Mouse (Mus musculus): ENCODE results near the gene Surf1.

Gene Surf1

DNA sequence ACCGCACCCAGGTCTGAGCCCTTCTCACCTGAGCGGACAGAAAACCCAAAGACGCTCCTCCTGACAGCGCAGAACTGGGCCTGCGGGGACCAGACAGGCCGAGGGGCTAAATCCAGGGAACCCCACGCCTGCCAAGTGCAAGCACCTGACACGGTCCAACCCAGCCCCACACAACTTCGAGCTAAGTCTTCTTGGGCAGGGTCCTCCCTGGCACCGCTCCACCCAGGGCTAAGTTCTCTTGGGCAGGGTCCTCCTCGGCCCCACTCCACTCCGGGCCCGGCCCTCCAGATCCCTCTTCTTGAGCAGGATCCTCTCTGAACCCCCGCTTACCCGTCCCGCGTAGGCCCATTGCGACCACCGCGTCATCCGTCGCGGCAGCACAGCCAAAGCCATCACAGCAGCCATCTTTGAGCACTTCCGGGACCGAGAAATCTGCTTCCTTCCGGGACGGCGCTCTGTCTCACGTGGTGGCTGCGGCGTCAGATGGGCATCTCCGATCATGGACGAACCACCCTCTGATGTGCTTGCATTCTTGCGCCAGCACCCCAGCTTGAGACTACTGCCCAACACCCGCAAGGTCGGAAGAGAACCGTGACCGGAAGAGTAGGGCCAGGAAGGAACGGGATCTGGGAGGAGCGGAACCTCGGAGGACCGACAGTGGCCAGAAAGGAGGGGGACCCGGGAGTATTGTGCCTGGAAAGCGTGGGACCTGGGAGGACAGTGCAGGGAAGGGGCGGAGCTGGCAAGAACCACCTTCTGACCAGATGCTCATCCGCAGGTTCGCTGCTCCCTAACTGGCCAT, at the start of gene Surf1, which contains the start of gene Surf2:
Gene Surf1 (minus strand): TSS at position 604 of the 802 bp plus-strand sequence.
Gene Surf2 (plus strand): TSS at position 441 of the 802 bp plus-strand sequence.
- peak; percentile 83 to 84 for DNase-seq

DNA sequence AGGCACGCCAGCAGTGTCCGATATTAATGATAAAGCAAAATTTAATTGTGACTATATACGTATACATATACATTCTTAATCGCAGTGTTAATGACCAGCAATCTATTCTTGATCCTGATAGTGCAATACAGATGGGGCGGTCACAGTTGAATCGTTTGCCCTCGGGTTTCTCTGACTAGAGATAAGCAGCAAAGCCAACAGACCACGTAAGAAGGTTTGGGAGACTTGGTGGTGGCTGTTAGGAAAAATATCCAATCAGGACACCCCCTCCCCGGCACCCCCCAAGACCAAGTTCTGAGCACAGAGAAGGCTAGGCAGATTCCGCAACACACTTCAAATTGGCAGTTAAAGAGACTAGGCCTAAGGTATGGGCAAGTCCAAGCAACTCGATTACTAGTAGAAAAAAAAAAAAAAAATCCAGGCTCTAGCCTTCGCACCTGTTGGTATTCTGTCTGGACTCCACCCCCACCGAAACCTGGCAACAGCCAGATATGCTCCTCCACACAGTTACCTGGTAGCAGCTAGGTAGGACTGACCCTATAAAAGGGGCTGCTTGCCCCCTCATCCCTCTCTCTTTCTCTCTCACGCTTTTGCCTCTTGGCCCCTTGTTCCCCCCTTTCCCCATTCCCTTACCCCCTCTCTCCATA, 48.5 kb upstream of the Surf1 start:
- DNase-seq = peak in 1 of 2 experiments; percentile 15

DNA sequence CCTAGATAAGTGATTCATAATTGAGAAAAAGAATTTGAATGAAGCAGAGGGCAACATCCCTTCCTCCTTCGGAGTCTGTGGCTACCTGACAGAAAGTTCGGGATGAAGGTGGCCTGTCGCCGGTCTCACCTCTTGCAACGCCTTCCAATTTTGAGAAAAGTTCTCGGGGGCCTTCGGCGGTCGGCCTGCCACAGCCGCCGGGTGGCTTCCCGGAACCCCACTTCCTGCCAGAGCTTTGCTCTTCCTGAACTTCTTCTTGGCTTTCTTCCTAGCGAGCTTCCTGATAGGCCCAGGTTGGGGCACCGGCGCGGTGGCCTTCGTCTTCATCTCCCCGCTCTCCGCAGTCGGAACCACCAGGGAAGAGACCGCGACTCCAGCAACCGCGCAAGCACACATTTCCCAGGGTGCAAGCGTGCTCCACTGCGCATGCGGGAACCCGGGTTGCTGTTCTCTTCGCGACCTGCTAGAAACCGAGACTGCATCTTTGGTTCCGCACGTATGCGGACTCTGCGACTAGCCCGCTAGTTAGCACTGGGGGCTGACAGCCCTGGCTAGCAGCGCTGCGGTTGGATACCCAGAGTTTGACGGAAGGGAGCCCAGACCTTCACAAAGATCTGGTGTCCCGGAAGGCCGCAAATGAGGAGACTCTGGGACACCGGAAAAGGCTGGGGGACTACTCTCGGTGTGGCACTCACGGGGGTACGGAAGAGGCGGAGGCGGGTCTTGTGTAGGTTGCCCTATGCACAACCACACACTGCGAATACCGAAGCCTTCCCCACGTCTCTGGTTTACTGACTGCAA, 47.8 kb upstream of the Surf1 start, which contains the start of gene Rexo4:
Gene Rexo4 (minus strand): TSS at position 464 of the 801 bp plus-strand sequence.
- peak; percentile 90 to 95 for DNase-seq

DNA sequence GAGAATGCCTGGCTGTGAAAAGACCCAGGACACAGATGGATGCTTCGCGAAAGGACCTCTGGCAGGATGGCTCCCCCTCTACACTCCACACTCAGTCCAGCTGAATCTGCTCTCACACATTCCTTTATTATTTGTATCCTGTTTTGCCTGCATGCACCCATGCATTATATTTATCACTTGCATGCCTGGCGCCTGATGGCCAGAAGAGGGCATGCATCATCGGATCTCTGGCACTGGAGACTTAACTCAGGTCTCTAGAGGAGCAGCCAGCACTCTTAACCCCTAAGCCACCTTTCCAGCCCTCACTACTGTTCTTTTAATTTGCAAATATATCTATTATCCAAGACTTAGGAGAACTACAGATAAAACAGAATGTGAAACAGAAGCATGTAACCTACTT, 44.4 kb upstream of the Surf1 start:
- DNase-seq = no peak

DNA sequence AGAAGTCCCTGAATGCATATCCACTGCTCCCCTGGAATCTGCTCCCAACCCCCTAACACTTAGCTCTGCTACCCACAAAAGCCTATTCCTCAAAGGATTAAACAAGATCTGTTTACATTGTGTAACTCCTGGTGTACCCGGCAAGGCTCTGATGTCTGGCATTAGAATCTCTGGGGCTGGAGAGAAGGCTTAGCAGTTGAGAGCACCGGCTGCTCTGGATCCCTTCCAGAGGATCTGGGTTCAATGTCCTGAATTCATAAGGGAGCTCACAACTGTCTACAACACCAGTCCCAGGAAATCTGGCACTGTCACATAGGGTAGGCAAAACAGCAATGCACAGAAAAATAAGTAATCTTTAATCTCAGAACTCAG, 41.1 kb upstream of the Surf1 start:
- no peak for DNase-seq

DNA sequence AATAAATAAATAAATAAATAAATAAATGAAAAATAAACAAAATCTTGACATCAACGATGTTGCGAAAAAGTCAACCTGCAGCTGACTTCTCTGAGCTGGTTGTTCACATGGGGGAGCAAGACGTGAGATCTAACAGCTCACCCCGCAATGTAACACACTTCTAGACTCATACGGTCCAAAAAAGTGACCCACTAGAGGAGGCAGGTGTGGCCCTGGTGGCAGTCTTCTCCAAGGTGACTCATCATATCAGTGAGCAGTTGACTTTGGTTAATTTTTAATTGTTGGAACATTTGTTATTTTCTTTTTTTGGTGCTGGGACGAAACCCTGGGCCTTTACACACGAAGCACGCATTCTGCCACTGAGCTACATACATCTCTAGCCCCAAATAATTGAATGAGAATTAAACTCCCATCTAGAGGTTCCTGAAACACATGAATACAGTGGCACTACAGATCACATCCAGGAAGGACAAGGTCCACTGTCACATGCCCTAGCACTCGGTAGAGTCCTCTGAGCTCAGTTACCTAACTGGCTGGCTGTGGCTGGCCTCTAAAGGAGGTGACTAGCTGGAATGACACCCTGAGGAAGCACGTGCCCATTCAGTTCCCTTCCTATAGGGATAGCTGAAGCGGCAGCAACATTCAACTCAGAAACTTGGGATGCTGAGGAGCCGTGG, 40.6 kb upstream of the Surf1 start:
- no peak for DNase-seq

DNA sequence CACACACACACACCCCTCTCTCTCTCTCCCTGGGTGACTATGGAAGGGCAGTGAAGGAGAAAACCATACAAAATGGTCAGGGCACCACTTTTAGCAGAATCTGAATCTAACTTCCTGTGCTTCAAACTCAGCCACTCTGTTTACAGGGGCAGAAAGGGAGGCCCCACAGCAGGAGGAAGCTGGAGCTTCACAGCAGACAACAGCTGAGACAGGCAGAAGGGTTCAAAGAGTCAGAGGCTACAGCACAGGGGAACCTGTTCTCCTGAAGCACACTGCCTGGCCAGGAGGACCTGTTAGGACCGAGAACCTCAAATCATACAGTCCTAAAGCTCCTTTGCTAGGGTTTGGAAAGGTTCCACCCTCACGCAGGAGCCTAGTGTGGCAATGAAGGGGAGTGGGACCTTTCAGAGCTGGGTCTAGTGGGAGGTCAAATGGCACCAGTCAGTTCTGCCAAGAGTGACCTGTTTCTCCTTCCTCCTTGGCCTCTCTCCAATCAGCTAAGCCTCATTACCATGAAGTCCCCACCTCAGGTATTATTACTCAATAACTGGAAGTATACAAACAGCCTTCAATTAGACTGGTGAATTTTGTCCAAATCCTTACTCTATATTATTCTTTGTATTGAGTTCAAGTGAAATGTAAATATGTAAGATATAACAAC, 38.5 kb upstream of the Surf1 start:
- DNase-seq = no peak

DNA sequence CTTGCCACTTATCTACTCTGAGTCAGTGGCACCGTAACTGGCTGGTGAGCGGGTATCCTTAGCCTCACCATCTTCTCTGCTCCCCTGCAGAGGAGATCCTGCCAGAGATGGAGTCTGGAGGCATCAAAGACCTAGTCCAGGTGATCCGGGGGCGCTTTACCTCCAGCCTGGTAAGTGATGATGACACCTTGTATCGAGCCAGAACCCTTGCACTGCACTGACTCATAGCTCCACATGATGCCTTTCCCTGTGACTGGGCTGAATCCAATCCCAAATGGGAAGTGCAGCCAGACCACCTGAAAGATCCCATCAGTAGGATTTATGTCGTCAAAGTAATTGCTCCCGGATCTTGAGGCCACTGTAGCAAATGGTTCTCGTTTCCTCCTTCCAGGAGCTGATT, 36.5 kb upstream of the Surf1 start:
- no peak for DNase-seq

DNA sequence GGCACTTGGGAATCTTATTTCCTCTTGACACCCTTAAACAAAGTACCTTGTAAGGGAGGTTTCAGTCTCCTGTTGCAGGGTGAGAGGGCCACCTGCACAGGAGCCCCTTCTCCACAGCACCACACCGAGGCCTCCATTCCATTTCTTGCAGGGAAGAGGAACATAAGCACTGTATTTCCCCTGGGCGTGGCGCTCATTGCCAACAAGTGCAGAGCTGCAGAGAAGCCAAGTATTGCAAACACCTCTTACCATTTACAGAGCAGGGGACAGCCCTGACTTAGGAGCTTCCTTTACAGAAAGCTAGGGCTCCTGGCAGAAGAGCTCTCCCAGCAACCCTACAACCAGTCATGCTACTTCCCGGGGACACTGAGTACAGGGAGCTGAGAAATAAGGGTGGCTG, 35.9 kb upstream of the Surf1 start:
- no peak for DNase-seq

DNA sequence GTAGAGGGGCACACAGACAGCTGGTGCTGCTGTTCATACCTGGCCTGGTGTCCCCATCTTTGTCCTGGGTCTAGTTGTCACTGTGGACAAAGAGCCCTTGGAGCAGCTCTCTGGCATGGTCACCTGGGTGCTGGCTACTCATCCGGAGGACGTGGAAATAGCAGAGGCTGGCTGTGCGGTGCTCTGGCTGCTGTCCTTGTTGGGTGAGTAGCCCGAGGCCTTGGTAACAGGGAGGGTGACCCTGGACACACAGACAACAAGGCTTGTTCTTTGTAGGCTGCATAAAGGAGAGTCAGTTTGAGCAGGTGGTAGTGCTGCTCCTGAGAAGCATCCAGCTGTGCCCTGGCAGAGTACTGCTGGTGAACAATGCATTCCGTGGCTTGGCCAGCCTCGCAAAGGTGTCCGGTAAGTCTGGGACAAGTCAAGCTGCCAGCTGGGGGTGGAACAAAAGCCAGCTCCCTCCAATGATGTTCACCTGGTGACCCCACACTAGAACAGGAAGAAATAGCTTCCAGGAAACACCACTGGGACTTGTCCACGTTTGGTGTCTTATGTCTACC, 35.1 kb upstream of the Surf1 start:
- peak; percentile 34 for DNase-seq

DNA sequence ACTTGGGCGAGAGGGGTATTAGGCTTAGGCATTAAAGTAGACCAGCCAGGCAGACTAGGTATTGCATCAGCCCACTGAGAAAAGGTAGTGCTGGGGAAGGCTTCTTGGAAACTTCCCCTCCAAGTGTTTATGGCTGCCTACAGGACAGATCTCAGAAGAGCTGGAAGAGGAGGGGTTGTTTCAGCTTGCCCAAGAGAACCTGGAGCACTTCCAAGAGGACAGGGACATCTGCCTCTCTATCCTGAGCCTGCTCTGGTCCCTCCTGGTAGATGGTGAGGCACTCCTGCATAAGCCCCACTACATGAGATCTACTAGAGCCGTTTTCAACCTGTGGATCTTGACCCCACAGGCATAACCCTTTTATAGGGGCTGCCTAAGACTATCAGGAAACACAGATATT, 34.1 kb upstream of the Surf1 start:
- DNase-seq = peak; percentile 20 to 36

DNA sequence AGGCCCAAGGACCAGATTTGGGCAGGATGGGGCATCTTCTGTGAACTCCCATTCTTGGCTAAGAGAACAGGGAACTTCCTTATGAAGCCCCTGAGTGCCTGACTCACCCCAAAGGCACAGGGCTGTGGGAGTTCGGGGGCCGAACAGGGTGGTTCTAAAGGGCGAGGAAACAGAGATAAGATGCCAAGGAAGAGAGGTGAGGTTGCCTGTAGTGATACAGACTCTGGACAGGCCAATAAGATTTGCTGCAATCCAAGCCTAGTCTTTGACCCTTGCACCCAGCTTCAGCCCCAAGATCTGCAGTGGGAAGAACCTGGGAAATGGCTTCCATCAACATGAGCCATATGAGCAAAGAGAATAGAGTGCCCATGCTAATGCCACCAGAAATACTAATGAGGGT, 26.9 kb upstream of the Surf1 start:
- no peak for DNase-seq

DNA sequence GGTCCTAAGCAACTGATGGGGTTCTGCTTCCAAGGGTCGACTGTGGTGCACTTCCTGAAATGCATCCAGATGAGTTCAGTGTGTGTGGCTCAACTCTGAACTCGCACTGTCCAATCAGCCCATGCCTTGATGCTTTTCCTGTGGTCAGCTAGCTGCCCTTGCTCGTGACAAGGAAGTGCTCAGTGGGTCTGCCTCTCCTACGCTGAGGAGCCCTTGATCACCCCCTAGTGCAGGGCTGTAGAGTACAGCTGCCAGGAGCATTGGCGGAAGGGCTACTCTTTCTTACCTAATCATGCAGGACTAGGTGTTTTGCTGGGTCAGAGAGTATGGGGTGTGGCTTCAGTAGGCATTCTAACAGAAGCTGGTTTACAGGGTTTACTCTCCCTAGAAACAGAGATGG, 25.2 kb upstream of the Surf1 start:
- no peak for DNase-seq

DNA sequence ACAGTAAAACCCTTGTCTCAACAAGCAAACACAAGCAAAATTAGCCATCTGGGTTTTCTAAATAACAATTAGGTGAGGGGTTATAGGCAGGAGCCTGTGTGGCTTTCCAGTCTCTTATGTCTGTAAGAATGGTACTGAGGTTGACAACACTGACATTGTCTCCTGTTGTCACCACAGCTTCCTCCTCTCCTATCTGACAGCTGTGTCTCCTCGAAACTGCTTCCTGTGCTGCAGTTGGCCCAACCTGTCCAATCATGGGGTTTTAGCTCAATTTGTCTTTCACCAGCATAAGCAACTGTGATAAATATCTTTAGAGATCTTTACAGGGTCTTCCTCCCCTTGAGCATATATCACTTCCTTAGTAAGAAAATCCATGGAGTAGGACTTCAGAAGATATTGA, 20.1 kb upstream of the Surf1 start:
- no peak for DNase-seq

DNA sequence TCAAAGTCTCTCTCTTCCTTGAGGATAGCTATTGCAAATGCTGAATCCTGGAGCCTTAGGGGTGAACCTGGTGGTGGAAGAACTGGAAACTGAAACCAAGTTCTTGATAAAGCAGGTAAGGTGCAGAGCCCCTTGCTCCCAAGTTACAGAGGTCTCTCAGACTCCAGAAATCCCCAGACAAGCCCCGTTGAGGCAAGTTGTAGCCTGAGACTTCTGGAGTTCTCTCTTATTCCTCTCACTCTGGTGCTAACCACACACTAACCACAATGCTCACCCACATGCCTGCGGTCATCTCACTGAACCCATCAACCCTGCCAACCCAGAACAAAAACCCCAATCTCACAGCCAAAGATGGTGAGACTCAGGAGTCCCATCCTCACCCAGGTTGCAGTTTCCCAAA, 19.0 kb upstream of the Surf1 start:
- DNase-seq = no peak

DNA sequence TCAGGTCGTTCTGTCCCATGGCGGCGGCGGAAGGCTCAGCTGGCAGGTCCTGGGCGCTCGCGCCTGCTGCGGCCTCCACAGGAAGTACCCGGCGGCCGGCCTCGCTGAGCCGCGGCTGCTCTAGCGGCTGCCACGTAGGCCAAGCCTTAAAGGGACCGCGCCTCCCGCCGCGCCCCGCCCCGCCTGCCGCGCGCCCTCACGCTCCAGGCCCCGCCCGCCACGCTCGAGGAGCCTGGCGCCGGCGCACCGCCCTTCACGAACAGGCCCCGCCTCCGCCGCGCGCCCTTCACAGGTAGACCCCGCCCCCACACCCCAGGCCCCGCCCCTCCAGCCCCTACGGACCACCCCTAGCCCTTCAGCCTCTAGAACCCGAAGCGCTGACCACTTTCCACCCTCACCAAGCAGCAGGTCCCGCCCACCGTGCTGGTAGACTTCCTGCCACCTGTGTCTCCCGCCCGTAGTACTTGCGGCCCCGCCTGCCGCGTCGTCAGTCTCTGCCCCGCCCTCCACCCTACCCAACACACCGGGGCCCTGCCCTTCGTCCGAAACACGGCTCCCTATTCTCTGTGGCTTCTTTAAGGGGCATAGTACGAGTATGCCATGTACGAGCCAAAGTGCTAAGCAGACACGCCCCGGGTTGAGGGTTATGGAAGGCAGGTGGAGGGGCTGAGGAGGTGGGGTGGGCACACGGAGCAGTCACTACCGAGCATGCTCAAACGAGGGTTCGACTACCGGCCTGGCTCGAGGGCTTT, 17.1 kb upstream of the Surf1 start, which contains the start of the genes Surf4 and Stkld1:
Gene Surf4 (minus strand): TSS at position 625 of the 752 bp plus-strand sequence.
Gene Stkld1 (plus strand): TSS at position 744 of the 752 bp plus-strand sequence.
- peak; percentile 91 to 97 for DNase-seq

DNA sequence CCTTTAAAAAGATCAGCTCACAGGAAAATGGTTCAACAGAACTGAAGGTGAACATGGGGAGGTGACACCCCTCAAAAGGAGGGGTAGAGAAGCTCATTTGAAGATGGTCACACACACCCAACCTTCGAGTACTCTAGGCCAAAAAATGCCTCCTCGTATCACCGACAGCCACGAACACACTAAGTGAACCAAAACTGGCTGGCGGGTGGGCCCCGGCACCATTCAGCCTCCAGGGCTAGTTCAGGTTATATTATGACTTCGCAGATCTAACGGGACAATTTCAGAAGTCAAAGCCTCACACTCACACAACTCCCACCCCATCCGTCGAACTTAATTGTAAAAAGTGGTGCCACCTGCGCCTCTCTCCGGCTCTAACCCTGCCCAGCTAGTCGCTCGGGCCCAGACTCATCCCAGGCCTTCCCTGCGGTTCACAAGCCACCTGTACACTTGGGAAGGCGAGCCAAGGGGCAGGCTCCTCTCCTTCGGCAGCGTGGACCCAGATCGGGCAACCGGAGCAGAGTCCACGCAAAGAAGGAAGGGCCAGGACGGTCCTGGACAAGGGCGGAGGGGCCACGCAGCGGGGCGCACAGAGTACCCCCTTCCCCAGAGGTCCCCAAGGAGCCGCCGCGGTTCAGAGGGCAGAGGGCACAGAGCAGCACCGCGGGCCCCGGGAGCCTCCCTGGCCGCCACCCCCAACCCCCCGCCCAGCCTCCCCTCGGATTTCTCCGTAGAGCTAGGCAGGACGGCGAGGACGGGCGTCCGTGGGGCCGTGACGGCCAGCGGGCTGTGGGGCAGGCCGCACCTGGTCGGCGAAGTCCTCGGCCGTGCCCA, 16.4 kb upstream of the Surf1 start:
- peak; percentile 51 to 58 for DNase-seq

DNA sequence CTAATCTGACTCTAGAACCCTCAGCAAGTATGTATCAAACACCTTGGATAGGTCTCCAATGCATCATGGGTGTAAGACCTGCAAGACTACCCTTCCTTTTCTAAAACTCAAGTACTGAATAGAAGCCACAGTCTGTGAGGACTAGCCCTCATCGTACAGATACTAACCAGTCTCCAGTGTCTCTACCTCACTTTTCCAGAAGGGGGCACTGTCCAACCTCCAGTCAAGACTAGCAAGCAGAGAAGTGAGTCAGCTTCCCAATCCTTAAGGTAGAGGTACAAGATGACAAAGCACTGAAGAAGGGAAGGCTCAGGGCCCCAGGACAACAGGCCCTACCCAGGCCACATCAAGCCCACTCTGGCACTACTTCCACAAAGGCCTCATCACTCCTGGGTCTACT, 14.1 kb upstream of the Surf1 start:
- peak; percentile 72 to 79 for DNase-seq

DNA sequence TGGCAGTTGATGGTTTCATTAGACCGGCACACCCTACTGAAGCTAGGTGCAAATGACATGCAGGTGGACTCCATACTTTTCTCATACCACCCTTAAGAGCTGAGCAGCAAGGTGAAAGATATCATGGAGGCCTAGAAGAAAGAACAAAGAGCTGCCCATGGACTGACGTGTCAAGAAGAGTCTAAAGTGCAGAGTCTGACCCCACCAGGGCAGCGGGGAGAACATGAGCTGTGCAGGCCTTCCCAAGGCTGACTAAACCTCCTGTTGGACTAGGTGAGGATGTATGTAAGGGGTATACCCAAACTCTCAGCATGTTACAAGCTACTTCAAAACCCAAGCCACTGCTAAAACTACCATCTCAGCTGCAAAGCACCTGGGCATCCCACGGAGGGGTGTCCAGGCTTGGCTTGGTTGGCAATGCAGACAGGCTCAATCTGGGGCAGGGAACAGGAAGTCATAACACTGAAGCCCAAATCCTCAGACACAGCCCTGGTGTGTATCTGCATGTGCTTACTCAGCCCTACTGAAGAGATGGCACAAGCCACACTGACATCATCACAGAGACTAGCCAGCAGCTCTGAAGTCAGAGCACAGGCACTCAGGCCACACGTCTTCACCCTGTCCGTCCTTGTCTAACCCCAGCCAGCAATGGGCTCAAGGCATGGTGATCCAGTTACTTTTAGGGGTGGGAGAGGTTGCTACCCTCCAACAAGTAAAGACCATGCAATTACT, 11.6 kb upstream of the Surf1 start:
- no peak for DNase-seq
